Mouse (Mus musculus) E14TG2a.4 (cell line): ENCODE measurements around the gene Prdm11.

Source experiments
- CTCF ChIP-seq: conservative IDR thresholded peaks from 2 replicates; pipeline ENCODE4 v1.5.1; 2014; ENCODE audit warnings: low read length
- NANOG ChIP-seq: IDR thresholded peaks from 2 replicates; pipeline ENCODE4 v1.6.1; 2014; ENCODE audit warnings: borderline replicate concordance, low read length, mixed read lengths
- POU5F1 ChIP-seq: IDR thresholded peaks from 2 replicates; pipeline ENCODE4 v1.6.1; 2014; ENCODE audit warnings: low read length, borderline replicate concordance

DNA sequence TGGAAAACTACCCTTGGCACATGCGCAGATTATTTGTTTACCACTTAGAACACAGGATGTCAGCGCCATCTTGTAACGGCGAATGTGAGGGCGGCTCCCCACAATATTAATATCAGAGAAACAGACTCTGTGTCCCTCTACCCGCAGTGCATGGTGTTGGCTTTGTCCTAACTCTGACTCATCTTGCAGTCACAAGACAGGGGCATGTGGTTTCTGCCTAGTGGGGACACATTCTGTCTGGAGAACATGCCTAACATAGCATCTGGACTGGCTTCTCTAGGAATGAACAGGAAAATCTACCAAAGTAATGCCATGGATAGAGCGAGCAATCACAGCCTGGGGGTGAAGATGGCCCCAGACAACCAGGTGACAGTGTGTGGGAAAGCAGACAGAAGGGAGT, 107.1 kb downstream of the Prdm11 start:
- no peak for TF ChIP-seq CTCF
- no peak for TF ChIP-seq NANOG
- TF ChIP-seq POU5F1: no peak
